In genomic region chr1:7502363-7502762, GRCm38 (mm10) we compare ENCODE assay signal across 22 mouse cellular contexts.
A peak's percentile ranks its signal among the peaks of the same experiment; 100 is the strongest.
DNase-seq lines count a peak whose midpoint lies in the region; ATAC-seq and TF ChIP-seq lines count a peak whose summit lies in the region.
"Had no signal": no experiment of that assay in that cellular context is flagged by ENCODE, and none has a peak within 500 bp of the region (broad histone marks: within the 10 kb centered on the region; RNA-seq: fewer than 3 reads in every experiment).

No protein-coding gene starts in this region.

- 66% methylated on average over 2 of the region's 2 CpGs for WGBS in lung, embryonic 14.5 days
- 65% methylated on average over 2 of the region's 2 CpGs for WGBS in intestine, embryonic 15.5 days
- WGBS in stomach, embryonic 16.5 days, result 62% methylated on average over 2 of the region's 2 CpGs
- WGBS in heart, adult 2 months, result 90% methylated on average over 2 of the region's 2 CpGs

- H3K36me3 ChIP-seq in lung, embryonic 14.5 days (ENCODE audit: insufficient read depth), result no peaks in the 10 kb centered on the region
- H3K36me3 ChIP-seq in intestine, embryonic 15.5 days, result no peaks in the 10 kb centered on the region
- no peaks in the 10 kb centered on the region for H3K36me3 ChIP-seq in stomach, embryonic 16.5 days (ENCODE audit: control insufficient read depth, insufficient read depth, low read length)
- H3K36me3 ChIP-seq in heart, adult 2 months (ENCODE audit: control insufficient read depth, insufficient read depth, low read length), result no peaks in the 10 kb centered on the region
- H3K36me3 ChIP-seq: embryonic facial prominence, embryonic 12.5 days; forebrain, embryonic 12.5 days; heart, embryonic 10.5 days; hindbrain, embryonic 12.5 days had no signal

- H3K4me1 ChIP-seq in lung, embryonic 14.5 days (ENCODE audit: insufficient read depth), result no peaks in the 10 kb centered on the region
- H3K4me1 ChIP-seq in intestine, embryonic 15.5 days (replicated peaks), result no peaks in the 10 kb centered on the region
- no peaks in the 10 kb centered on the region for H3K4me1 ChIP-seq in stomach, embryonic 16.5 days (ENCODE audit: control insufficient read depth, insufficient read depth, low read length)
- no peaks in the 10 kb centered on the region for H3K4me1 ChIP-seq in heart, adult 2 months (ENCODE audit: control insufficient read depth, insufficient read depth, low read length)
- H3K4me1 ChIP-seq: embryonic facial prominence, embryonic 12.5 days; forebrain, embryonic 12.5 days; heart, embryonic 10.5 days; hindbrain, embryonic 12.5 days had no signal

- ATAC-seq in lung, embryonic 14.5 days (ENCODE audit: insufficient read depth), result peak; percentile 54; the same call in 1 of the 2 replicates
- peak; percentile 86 for ATAC-seq in intestine, embryonic 15.5 days
- peak; percentile 66; the same call in 1 of the 2 replicates for ATAC-seq in stomach, embryonic 16.5 days (ENCODE audit: insufficient read depth, low FRiP score)
- ATAC-seq: forebrain, embryonic 16.5 days; hindbrain, embryonic 16.5 days had no signal

- TF ChIP-seq EP300 in heart, adult 2 months (IDR thresholded peaks at IDR 0.05; ENCODE audit: insufficient read depth, low read depth, low read length), result no peak

- no peak for DNase-seq in lung, embryonic 14.5 days
- DNase-seq in lung, postnatal 4 days, result no peak
- DNase-seq in ES-CJ7 (ENCODE audit: low read depth, low spot score), result peak; percentile 68
- DNase-seq in heart, adult 2 months, result no peak
- DNase-seq in gastrocnemius, adult 2 months, result no peak
- DNase-seq: adrenal gland, postnatal 10 days; cerebellum, adult 11 months; cerebellum, adult 8-10 months; cerebellum, postnatal 14 days; embryo, embryonic 11 days; gastrocnemius, postnatal 36 days; heart, adult 11 months; heart, postnatal 10 days; heart, postnatal 4 days had no signal

- TF ChIP-seq CTCF in lung, embryonic 14.5 days (IDR thresholded peaks at IDR 0.05; ENCODE audit: low read depth), result no peak
- no peak for TF ChIP-seq CTCF in heart, adult 2 months (IDR thresholded peaks at IDR 0.05)
- TF ChIP-seq CTCF in gastrocnemius, adult 2 months (IDR thresholded peaks at IDR 0.05), result no peak

- no peak for TF ChIP-seq POLR2A in heart, adult 2 months (IDR thresholded peaks at IDR 0.05; ENCODE audit: insufficient read depth, low read depth, low read length)

- no peak overlapping the region for H3K9ac ChIP-seq in lung, embryonic 14.5 days
- H3K9ac ChIP-seq in intestine, embryonic 15.5 days, result no peak overlapping the region
- H3K9ac ChIP-seq in stomach, embryonic 16.5 days (ENCODE audit: low read length), result no peak overlapping the region
- no peak overlapping the region for H3K9ac ChIP-seq in heart, adult 2 months (ENCODE audit: low read depth, low read length)
- H3K9ac ChIP-seq: embryonic facial prominence, embryonic 12.5 days; forebrain, embryonic 12.5 days; hindbrain, embryonic 12.5 days had no signal

- H3K27ac ChIP-seq in lung, embryonic 14.5 days (ENCODE audit: low read depth), result no peak overlapping the region
- no peak overlapping the region for H3K27ac ChIP-seq in intestine, embryonic 15.5 days
- H3K27ac ChIP-seq in stomach, embryonic 16.5 days (ENCODE audit: low read length), result no peak overlapping the region
- no peak overlapping the region for H3K27ac ChIP-seq in heart, adult 2 months
- H3K27ac ChIP-seq in gastrocnemius, adult 2 months, result no peak overlapping the region
- H3K27ac ChIP-seq: embryonic facial prominence, embryonic 12.5 days; forebrain, embryonic 12.5 days; heart, embryonic 10.5 days; hindbrain, embryonic 12.5 days had no signal

- no peak overlapping the region for H3K4me3 ChIP-seq in lung, embryonic 14.5 days (ENCODE audit: low read depth, low read length)
- H3K4me3 ChIP-seq in intestine, embryonic 15.5 days (replicated peaks), result no peak overlapping the region
- no peak overlapping the region for H3K4me3 ChIP-seq in stomach, embryonic 16.5 days (replicated peaks; ENCODE audit: low read length)
- no peak overlapping the region for H3K4me3 ChIP-seq in heart, adult 2 months
- H3K4me3 ChIP-seq in gastrocnemius, adult 2 months, result no peak overlapping the region
- H3K4me3 ChIP-seq: embryonic facial prominence, embryonic 12.5 days; forebrain, embryonic 12.5 days; heart, embryonic 10.5 days; hindbrain, embryonic 12.5 days had no signal

- no peak overlapping the region for H3K4me2 ChIP-seq in lung, embryonic 14.5 days
- no peak overlapping the region for H3K4me2 ChIP-seq in intestine, embryonic 15.5 days (replicated peaks)
- H3K4me2 ChIP-seq in stomach, embryonic 16.5 days (ENCODE audit: low read depth, low read length), result no peak overlapping the region
- H3K4me2 ChIP-seq: embryonic facial prominence, embryonic 12.5 days; forebrain, embryonic 12.5 days; hindbrain, embryonic 12.5 days had no signal

- no peaks in the 10 kb centered on the region for H3K79me2 ChIP-seq in heart, adult 2 months (replicated peaks; ENCODE audit: control insufficient read depth, insufficient read depth, low read length)

- H3K9me3 ChIP-seq in lung, embryonic 14.5 days (ENCODE audit: low read depth, low read length), result no peaks in the 10 kb centered on the region
- H3K9me3 ChIP-seq in intestine, embryonic 15.5 days, result no peaks in the 10 kb centered on the region
- no peaks in the 10 kb centered on the region for H3K9me3 ChIP-seq in stomach, embryonic 16.5 days (replicated peaks; ENCODE audit: control insufficient read depth, low read length)
- H3K9me3 ChIP-seq: embryonic facial prominence, embryonic 12.5 days; forebrain, embryonic 12.5 days; heart, embryonic 10.5 days; hindbrain, embryonic 12.5 days had no signal

- H3K27me3 ChIP-seq in lung, embryonic 14.5 days (ENCODE audit: insufficient read depth, low read length), result no peaks in the 10 kb centered on the region
- H3K27me3 ChIP-seq in intestine, embryonic 15.5 days (replicated peaks), result no peaks in the 10 kb centered on the region
- H3K27me3 ChIP-seq in stomach, embryonic 16.5 days (ENCODE audit: control insufficient read depth, insufficient read depth, low read length), result no peaks in the 10 kb centered on the region
- H3K27me3 ChIP-seq in heart, adult 2 months (ENCODE audit: control insufficient read depth, insufficient read depth, low read length), result no peaks in the 10 kb centered on the region
- H3K27me3 ChIP-seq: embryonic facial prominence, embryonic 12.5 days; forebrain, embryonic 12.5 days; hindbrain, embryonic 12.5 days had no signal

- intact Hi-C loops in heart, adult 2 months (cut with DNase I), result no loop called here
- intact Hi-C loops in gastrocnemius, adult 2 months (cut with DNase I), result no loop called here
